Comparison of ENCODE assay signal across 13 mouse cellular contexts in the genomic region with DNA sequence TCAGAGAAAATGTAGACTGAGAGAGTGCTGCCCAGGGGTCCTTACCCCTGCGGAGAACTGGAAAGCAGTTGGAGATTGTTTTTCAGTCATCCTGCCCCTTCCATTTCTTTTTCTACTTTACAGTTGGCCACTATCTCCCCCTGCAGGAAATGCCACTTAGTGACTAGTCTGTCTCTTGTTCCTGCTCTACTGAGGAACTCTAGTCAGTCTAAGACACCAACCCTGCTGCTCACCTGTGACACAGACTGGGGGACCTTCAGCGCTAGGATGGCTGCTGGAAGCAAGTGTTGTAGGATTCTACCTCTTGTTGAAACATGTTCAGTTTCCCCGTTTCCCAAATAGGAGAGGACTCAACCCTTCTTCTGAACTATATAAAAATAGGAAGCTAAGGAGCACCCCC. TPM values are rescaled to one million over a fixed set of nuclear protein-coding genes. Genes with fewer than 3 reads are reported as not detected.
DNase-seq lines count a peak whose midpoint lies in the region; ATAC-seq lines count a peak whose summit lies in the region.
"Had no signal": no experiment of that assay in that cellular context is flagged by ENCODE, and none has a peak within 500 bp of the region (broad histone marks: within the 10 kb centered on the region; RNA-seq: fewer than 3 reads in every experiment).

No protein-coding gene starts in this region.

- H3K27ac ChIP-seq in heart, embryonic 16.5 days (ENCODE audit: low read length): no peak overlapping the region
- no peak overlapping the region for H3K27ac ChIP-seq in forebrain, embryonic 11.5 days (ENCODE audit: low read depth, low read length)
- H3K27ac ChIP-seq in forebrain, embryonic 15.5 days (replicated peaks): no peak overlapping the region
- H3K27ac ChIP-seq in forebrain, embryonic 14.5 days (ENCODE audit: low read depth, low read length): no peak overlapping the region
- H3K27ac ChIP-seq: embryonic facial prominence, embryonic 13.5 days had no signal

- ATAC-seq in heart, embryonic 16.5 days (replicated peaks; ENCODE audit: extremely low read depth, insufficient read depth, low FRiP score): 0 out of 2 replicates have a peak, but pooled peaks have one; percentile 28
- ATAC-seq in megakaryocyte-erythroid progenitor cell, adult 5-6 weeks (replicated peaks; ENCODE audit: low FRiP score, low TSS enrichment, poor library complexity, severe bottlenecking): 0 out of 2 replicates have a peak, but pooled peaks have one; percentile 50
- ATAC-seq in forebrain, embryonic 11.5 days (replicated peaks; ENCODE audit: low FRiP score): no peak
- no peak for ATAC-seq in forebrain, embryonic 15.5 days (replicated peaks)
- ATAC-seq in forebrain, embryonic 14.5 days: no peak
- ATAC-seq: midbrain, embryonic 16.5 days had no signal

- no peak overlapping the region for H3K9ac ChIP-seq in heart, embryonic 16.5 days (ENCODE audit: low read length)
- H3K9ac ChIP-seq in forebrain, embryonic 11.5 days (ENCODE audit: low read length): no peak overlapping the region
- H3K9ac ChIP-seq in forebrain, embryonic 15.5 days (replicated peaks): no peak overlapping the region
- no peak overlapping the region for H3K9ac ChIP-seq in forebrain, embryonic 14.5 days (ENCODE audit: low read length)
- H3K9ac ChIP-seq: embryonic facial prominence, embryonic 13.5 days had no signal

- H3K9me3 ChIP-seq in heart, embryonic 16.5 days (replicated peaks; ENCODE audit: control insufficient read depth, low read length): no peaks in the 10 kb centered on the region
- no peaks in the 10 kb centered on the region for H3K9me3 ChIP-seq in forebrain, embryonic 11.5 days (ENCODE audit: control insufficient read depth, low read length)
- H3K9me3 ChIP-seq in forebrain, embryonic 15.5 days: no peaks in the 10 kb centered on the region
- H3K9me3 ChIP-seq in forebrain, embryonic 14.5 days (replicated peaks; ENCODE audit: control insufficient read depth, low read length): no peaks in the 10 kb centered on the region
- H3K9me3 ChIP-seq: embryonic facial prominence, embryonic 13.5 days had no signal

- DNase-seq in heart, postnatal 36 days: no peak
- DNase-seq in retina, embryonic 14.5 days (ENCODE audit: low spot score): peak; percentile 6
- DNase-seq in retina, postnatal 1 day: no peak
- no peak for DNase-seq in forebrain, embryonic 11.5 days (ENCODE audit: low spot score)
- DNase-seq in forebrain, embryonic 14.5 days (ENCODE audit: low spot score): no peak
- DNase-seq: gastrocnemius, postnatal 14 days; kidney, adult 8-10 months; left cerebral cortex, postnatal 4 days had no signal

- no peaks in the 10 kb centered on the region for H3K27me3 ChIP-seq in heart, embryonic 16.5 days (ENCODE audit: control insufficient read depth, insufficient read depth, low read length)
- H3K27me3 ChIP-seq in forebrain, embryonic 11.5 days (ENCODE audit: control insufficient read depth, insufficient read depth, low read length): no peaks in the 10 kb centered on the region
- H3K27me3 ChIP-seq in forebrain, embryonic 15.5 days: no peaks in the 10 kb centered on the region
- H3K27me3 ChIP-seq in forebrain, embryonic 14.5 days (replicated peaks; ENCODE audit: control insufficient read depth, insufficient read depth, low read length): no peaks in the 10 kb centered on the region
- H3K27me3 ChIP-seq: embryonic facial prominence, embryonic 13.5 days had no signal

- H3K36me3 ChIP-seq in heart, embryonic 16.5 days (ENCODE audit: control insufficient read depth, insufficient read depth): no peaks in the 10 kb centered on the region
- no peaks in the 10 kb centered on the region for H3K36me3 ChIP-seq in forebrain, embryonic 11.5 days (ENCODE audit: control insufficient read depth, insufficient read depth, low read length)
- H3K36me3 ChIP-seq in forebrain, embryonic 15.5 days: no peaks in the 10 kb centered on the region
- no peaks in the 10 kb centered on the region for H3K36me3 ChIP-seq in forebrain, embryonic 14.5 days (ENCODE audit: control insufficient read depth, insufficient read depth, low read length)
- H3K36me3 ChIP-seq: embryonic facial prominence, embryonic 13.5 days had no signal

- H3K4me2 ChIP-seq in heart, embryonic 16.5 days (ENCODE audit: low read depth, low read length): no peak overlapping the region
- no peak overlapping the region for H3K4me2 ChIP-seq in forebrain, embryonic 11.5 days (ENCODE audit: low read depth, low read length, severe bottlenecking)
- no peak overlapping the region for H3K4me2 ChIP-seq in forebrain, embryonic 15.5 days (replicated peaks)
- H3K4me2 ChIP-seq in forebrain, embryonic 14.5 days (ENCODE audit: low read length): no peak overlapping the region
- H3K4me2 ChIP-seq: embryonic facial prominence, embryonic 13.5 days had no signal

- H3K4me1 ChIP-seq in heart, embryonic 16.5 days (ENCODE audit: control insufficient read depth, insufficient read depth, low read length): peaks cover 3% of the 10 kb centered on the region; the same call in 1 of the 2 replicates
- no peaks in the 10 kb centered on the region for H3K4me1 ChIP-seq in forebrain, embryonic 11.5 days (replicated peaks; ENCODE audit: control insufficient read depth, insufficient read depth, low read length)
- no peaks in the 10 kb centered on the region for H3K4me1 ChIP-seq in forebrain, embryonic 15.5 days
- H3K4me1 ChIP-seq in forebrain, embryonic 14.5 days (ENCODE audit: control insufficient read depth, insufficient read depth, low read length): no peaks in the 10 kb centered on the region
- H3K4me1 ChIP-seq: embryonic facial prominence, embryonic 13.5 days had no signal

- no peak overlapping the region for H3K4me3 ChIP-seq in heart, embryonic 16.5 days (ENCODE audit: low read length)
- no peak overlapping the region for H3K4me3 ChIP-seq in forebrain, embryonic 11.5 days (ENCODE audit: low read depth, low read length)
- no peak overlapping the region for H3K4me3 ChIP-seq in forebrain, embryonic 15.5 days
- H3K4me3 ChIP-seq in forebrain, embryonic 14.5 days (ENCODE audit: low read depth, low read length): no peak overlapping the region
- H3K4me3 ChIP-seq: embryonic facial prominence, embryonic 13.5 days had no signal

- intact Hi-C loops in heart, postnatal 36 days (cut with DNase I): loop anchor here (2.0 kb wide), 1 partner anchor 99 kb away; no protein-coding TSS in a partner anchor

- 58% methylated on average over 3 of the region's 3 CpGs for WGBS in heart, embryonic 16.5 days
- 61% methylated on average over 3 of the region's 3 CpGs for WGBS in forebrain, embryonic 11.5 days
- 69% methylated on average over 3 of the region's 3 CpGs for WGBS in forebrain, embryonic 15.5 days
- WGBS in forebrain, embryonic 14.5 days: 71% methylated on average over 3 of the region's 3 CpGs

RNA-seq across cellular contexts. Expression of gene Rpl9-ps1, which starts 5.9 kb away (rescaled TPM):
- not detected in 2 replicates for polyA plus RNA-seq in heart, embryonic 16.5 days (2015; fragmentation: Nextera tagmentation; extraction: Ambion mirVana)
- not detected for total RNA-seq in heart, postnatal 36 days (2021)
- not detected in 2 replicates for total RNA-seq in megakaryocyte-erythroid progenitor cell, adult 5-6 weeks (2014; fragmentation: Nextera tagmentation)
- not detected in 2 replicates for total RNA-seq in megakaryocyte-erythroid progenitor cell, adult 5-6 weeks (2017)
- not detected in 2 replicates for polyA plus RNA-seq in forebrain, embryonic 11.5 days (2014; fragmentation: Nextera tagmentation; extraction: Ambion mirVana)
- polyA plus RNA-seq in forebrain, embryonic 15.5 days (2015; fragmentation: Nextera tagmentation; extraction: Ambion mirVana): not detected in 2 replicates
- polyA plus RNA-seq in forebrain, embryonic 14.5 days (2014; fragmentation: Nextera tagmentation; extraction: Ambion mirVana): not detected in 2 replicates
- total RNA-seq: gastrocnemius, postnatal 14 days; left cerebral cortex, postnatal 4 days had no signal
- polyA plus RNA-seq: embryonic facial prominence, embryonic 13.5 days; midbrain, embryonic 16.5 days had no signal

RNA-seq across cellular contexts. Expression of gene Ccl3, which starts 9.6 kb away (rescaled TPM):
- 0.67 and 1.0 TPM in 2 replicates for polyA plus RNA-seq in heart, embryonic 16.5 days (2015; fragmentation: Nextera tagmentation; extraction: Ambion mirVana)
- total RNA-seq in heart, postnatal 36 days (2021): not detected
- not detected in 2 replicates for total RNA-seq in megakaryocyte-erythroid progenitor cell, adult 5-6 weeks (2014; fragmentation: Nextera tagmentation)
- 13.6 and 17.1 TPM in 2 replicates for total RNA-seq in megakaryocyte-erythroid progenitor cell, adult 5-6 weeks (2017)
- 0.63 and 0.95 TPM in 2 replicates for polyA plus RNA-seq in forebrain, embryonic 11.5 days (2014; fragmentation: Nextera tagmentation; extraction: Ambion mirVana)
- polyA plus RNA-seq in forebrain, embryonic 15.5 days (2015; fragmentation: Nextera tagmentation; extraction: Ambion mirVana): 1.2 and 1.5 TPM in 2 replicates
- polyA plus RNA-seq in forebrain, embryonic 14.5 days (2014; fragmentation: Nextera tagmentation; extraction: Ambion mirVana): 0.55 and 1.1 TPM in 2 replicates
- total RNA-seq: gastrocnemius, postnatal 14 days had no signal

RNA-seq across cellular contexts. Expression of gene Ccl4, which starts 22.9 kb away (rescaled TPM):
- polyA plus RNA-seq in heart, embryonic 16.5 days (2015; fragmentation: Nextera tagmentation; extraction: Ambion mirVana): 0.46 and 0.80 TPM in 2 replicates
- total RNA-seq in heart, postnatal 36 days (2021): not detected
- total RNA-seq in megakaryocyte-erythroid progenitor cell, adult 5-6 weeks (2014; fragmentation: Nextera tagmentation): 1.7 TPM in 1 of 2 replicates, not detected in the other
- 10.9 and 16.2 TPM in 2 replicates for total RNA-seq in megakaryocyte-erythroid progenitor cell, adult 5-6 weeks (2017)
- polyA plus RNA-seq in forebrain, embryonic 11.5 days (2014; fragmentation: Nextera tagmentation; extraction: Ambion mirVana): 0.44 TPM in 1 of 2 replicates, not detected in the other
- polyA plus RNA-seq in forebrain, embryonic 15.5 days (2015; fragmentation: Nextera tagmentation; extraction: Ambion mirVana): 0.40 and 0.46 TPM in 2 replicates
- 0.56 TPM in 1 of 2 replicates, not detected in the other for polyA plus RNA-seq in forebrain, embryonic 14.5 days (2014; fragmentation: Nextera tagmentation; extraction: Ambion mirVana)
- total RNA-seq: gastrocnemius, postnatal 14 days; left cerebral cortex, postnatal 4 days had no signal

RNA-seq across cellular contexts. Expression of gene Ccl6, which starts 46.6 kb away (rescaled TPM):
- polyA plus RNA-seq in heart, embryonic 16.5 days (2015; fragmentation: Nextera tagmentation; extraction: Ambion mirVana): 5.5 and 7.8 TPM in 2 replicates
- total RNA-seq in heart, postnatal 36 days (2021): 10 to 100 TPM; 11.3 to 24.4 TPM
- total RNA-seq in megakaryocyte-erythroid progenitor cell, adult 5-6 weeks (2014; fragmentation: Nextera tagmentation): not detected in 2 replicates
- total RNA-seq in megakaryocyte-erythroid progenitor cell, adult 5-6 weeks (2017): 0.84 and 4.1 TPM in 2 replicates
- polyA plus RNA-seq in forebrain, embryonic 11.5 days (2014; fragmentation: Nextera tagmentation; extraction: Ambion mirVana): 0.80 and 0.89 TPM in 2 replicates
- 1.5 and 2.4 TPM in 2 replicates for polyA plus RNA-seq in forebrain, embryonic 15.5 days (2015; fragmentation: Nextera tagmentation; extraction: Ambion mirVana)
- 1.3 and 1.6 TPM in 2 replicates for polyA plus RNA-seq in forebrain, embryonic 14.5 days (2014; fragmentation: Nextera tagmentation; extraction: Ambion mirVana)

Comparison
In these comparisons a context has a peak if more than half of its experiments do, and no peak if none do; other contexts are left out.
1. ATAC-seq: peak in heart, embryonic 16.5 days (single experiment) and megakaryocyte-erythroid progenitor cell, adult 5-6 weeks (single experiment); none in forebrain, embryonic 11.5 days (single experiment), forebrain, embryonic 15.5 days (single experiment) and forebrain, embryonic 14.5 days (single experiment).